ENCODE assay signal across 8 mouse cellular contexts in genomic region chr11:94873693-94874092, GRCm38 (mm10).
A peak's percentile ranks its signal among the peaks of the same experiment; 100 is the strongest.
DNase-seq lines count a peak whose midpoint lies in the region; ATAC-seq and TF ChIP-seq lines count a peak whose summit lies in the region.

No protein-coding gene starts in this region.

- peak overlapping the region; percentile 57 for H3K9ac ChIP-seq in heart, embryonic 16.5 days (ENCODE audit: low read length)

- 0 out of 2 replicates have a peak, but pooled peaks cover 3% of the 10 kb centered on the region for H3K27me3 ChIP-seq in heart, embryonic 16.5 days (ENCODE audit: control insufficient read depth, insufficient read depth, low read length)

- peak; percentile 15 for DNase-seq in adrenal gland, adult 2 months
- no peak for DNase-seq in adrenal gland, adult 18-20 months (ENCODE audit: low spot score in 2 of 2)
- peak; percentile 32 for DNase-seq in lung, adult 2 months
- no peak for DNase-seq in thymus, postnatal 0 days (ENCODE audit: low spot score)
- DNase-seq in thymus, postnatal 10 days (ENCODE audit: low spot score in 2 of 2): no peak

- 0 out of 2 replicates have a peak, but pooled peaks have one; percentile 1 for ATAC-seq in heart, embryonic 16.5 days (replicated peaks; ENCODE audit: extremely low read depth, insufficient read depth, low FRiP score)
- ATAC-seq in erythroid progenitor cell, adult 5-6 weeks (replicated peaks; ENCODE audit: low FRiP score, poor library complexity, severe bottlenecking): no peak

- WGBS in heart, embryonic 16.5 days: 12% methylated on average over 7 of the region's 7 CpGs
- 10% methylated on average over 7 of the region's 7 CpGs for WGBS in lung, adult 2 months

- TF ChIP-seq POLR2A in lung, adult 2 months (IDR thresholded peaks at IDR 0.05; ENCODE audit: borderline replicate concordance, extremely low read depth, low read depth, low read length): no peak

- H3K4me2 ChIP-seq in heart, embryonic 16.5 days (ENCODE audit: low read depth, low read length): peak overlapping the region; percentile 69

- no peak for TF ChIP-seq CTCF in lung, adult 2 months (IDR thresholded peaks at IDR 0.05; ENCODE audit: insufficient read depth, low read length)

- H3K4me1 ChIP-seq in brown adipose tissue, adult 24 weeks (ENCODE audit: control insufficient read depth, insufficient read depth, insufficient read length, low read length): no peaks in the 10 kb centered on the region
- H3K4me1 ChIP-seq in heart, embryonic 16.5 days (ENCODE audit: control insufficient read depth, insufficient read depth, low read length): peaks cover 13% of the 10 kb centered on the region
- H3K4me1 ChIP-seq in lung, adult 2 months (ENCODE audit: control insufficient read depth, insufficient read depth, low read length): peaks cover 3% of the 10 kb centered on the region; the same call in 1 of the 2 replicates

- H3K4me3 ChIP-seq in brown adipose tissue, adult 24 weeks (ENCODE audit: insufficient read depth, low read depth, low read length): 0 out of 2 replicates have a peak overlapping the region, but pooled peaks have one; percentile 9
- peak overlapping the region; percentile 35; the same call in 1 of the 2 replicates for H3K4me3 ChIP-seq in heart, embryonic 16.5 days (ENCODE audit: low read length)
- H3K4me3 ChIP-seq in lung, adult 2 months (replicated peaks; ENCODE audit: extremely low read depth, low read depth, low read length): no peak overlapping the region

- H3K36me3 ChIP-seq in heart, embryonic 16.5 days (ENCODE audit: control insufficient read depth, insufficient read depth): no peaks in the 10 kb centered on the region

- H3K9me3 ChIP-seq in heart, embryonic 16.5 days (replicated peaks; ENCODE audit: control insufficient read depth, low read length): no peaks in the 10 kb centered on the region

- H3K27ac ChIP-seq in brown adipose tissue, adult 24 weeks (replicated peaks; ENCODE audit: low read depth, low read length): no peak overlapping the region
- peak overlapping the region; percentile 78 for H3K27ac ChIP-seq in heart, embryonic 16.5 days (ENCODE audit: low read length)

Comparison
In these comparisons a context has a peak if more than half of its experiments do, and no peak if none do; other contexts are left out.
1. DNase-seq: peak in adrenal gland, adult 2 months (single experiment) and lung, adult 2 months (single experiment); none in adrenal gland, adult 18-20 months (0 of 2), thymus, postnatal 0 days (single experiment) and thymus, postnatal 10 days (0 of 2).